Mouse (Mus musculus) cerebellum, adult (tissue): ENCODE results near the gene Neo1.

Experiments
- ATAC-seq: cut with Nextera tagmentation; 2 replicates; pipeline ENCODE4 v1.9.2; 2017; ENCODE audit warnings: mild to moderate bottlenecking, moderate library complexity, mixed read lengths; ENCODE audit not compliant: insufficient number of reproducible peaks, low FRiP score, low TSS enrichment

The Neo1 gene

DNA sequence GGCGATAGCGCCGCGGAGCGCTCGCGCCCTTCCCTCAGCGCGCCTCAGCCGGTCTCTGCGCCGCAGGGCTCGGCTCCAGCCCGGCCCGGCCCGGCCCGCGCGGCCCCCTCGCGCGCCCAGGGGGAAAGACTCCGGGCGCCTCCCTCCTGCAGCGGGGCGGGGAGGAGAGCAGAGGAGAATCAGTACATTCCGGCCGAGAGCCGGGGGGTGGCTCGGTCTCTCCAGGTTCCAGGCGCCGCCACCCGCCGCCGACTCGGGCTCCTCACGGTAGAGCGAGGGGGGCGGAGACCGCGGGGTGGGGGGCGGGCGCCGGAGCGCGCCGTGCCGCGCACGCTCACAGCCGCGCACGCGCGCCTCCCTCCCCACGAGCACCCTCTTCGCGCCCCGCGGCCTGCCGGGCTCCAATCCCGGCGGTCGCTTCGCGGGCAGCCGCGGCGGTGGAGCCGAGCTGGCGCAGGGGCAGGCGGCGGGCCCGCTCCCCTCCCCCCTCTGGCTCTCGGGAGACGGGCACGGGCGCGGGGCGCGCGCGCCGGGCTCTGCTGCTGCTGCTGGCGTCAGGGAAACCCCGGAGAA lies at the start of gene Neo1:
Gene Neo1, minus strand, starts transcription at position 283 of the 573 bp plus-strand sequence.
- peak; percentile 89 for ATAC-seq

DNA sequence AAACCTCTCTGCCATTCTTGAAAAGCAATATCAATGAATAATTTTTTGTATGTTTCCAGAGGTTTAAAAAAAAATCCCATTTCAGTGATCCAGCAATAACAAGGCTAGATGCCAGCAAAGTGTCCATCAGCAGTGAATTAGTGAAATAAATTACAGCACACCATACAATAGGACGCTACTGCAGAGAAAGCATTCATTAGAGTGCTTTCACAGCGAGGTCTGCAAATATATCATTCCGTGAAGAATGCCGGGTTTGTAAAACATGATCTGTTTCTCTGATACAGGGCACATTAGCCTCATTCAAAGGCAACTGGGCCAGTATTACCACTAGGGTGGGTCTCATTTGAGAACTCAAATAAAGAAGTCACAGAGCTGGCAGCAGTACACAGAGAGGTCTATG lies 39.4 kb upstream of the Neo1 start:
- ATAC-seq = no peak

DNA sequence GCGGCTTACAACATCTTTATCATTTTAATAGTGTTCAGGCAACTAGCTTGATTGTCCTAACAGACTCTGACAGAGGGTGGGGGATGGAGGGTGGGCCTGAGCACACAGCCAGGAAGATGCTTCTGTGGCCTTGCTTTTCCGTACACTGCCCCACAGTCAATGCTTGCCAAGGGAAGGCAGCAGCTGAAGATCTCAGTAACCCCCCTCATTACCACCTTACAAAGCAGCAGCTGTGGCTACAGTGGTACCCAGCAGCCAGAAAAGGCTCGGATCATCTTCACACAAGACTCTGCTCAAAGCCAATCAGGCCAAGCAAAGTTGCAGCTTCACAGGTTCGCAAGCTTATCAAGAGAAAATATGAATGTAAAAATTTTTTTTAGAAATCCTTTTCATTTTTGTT lies 37.6 kb upstream of the Neo1 start:
- ATAC-seq = no peak

DNA sequence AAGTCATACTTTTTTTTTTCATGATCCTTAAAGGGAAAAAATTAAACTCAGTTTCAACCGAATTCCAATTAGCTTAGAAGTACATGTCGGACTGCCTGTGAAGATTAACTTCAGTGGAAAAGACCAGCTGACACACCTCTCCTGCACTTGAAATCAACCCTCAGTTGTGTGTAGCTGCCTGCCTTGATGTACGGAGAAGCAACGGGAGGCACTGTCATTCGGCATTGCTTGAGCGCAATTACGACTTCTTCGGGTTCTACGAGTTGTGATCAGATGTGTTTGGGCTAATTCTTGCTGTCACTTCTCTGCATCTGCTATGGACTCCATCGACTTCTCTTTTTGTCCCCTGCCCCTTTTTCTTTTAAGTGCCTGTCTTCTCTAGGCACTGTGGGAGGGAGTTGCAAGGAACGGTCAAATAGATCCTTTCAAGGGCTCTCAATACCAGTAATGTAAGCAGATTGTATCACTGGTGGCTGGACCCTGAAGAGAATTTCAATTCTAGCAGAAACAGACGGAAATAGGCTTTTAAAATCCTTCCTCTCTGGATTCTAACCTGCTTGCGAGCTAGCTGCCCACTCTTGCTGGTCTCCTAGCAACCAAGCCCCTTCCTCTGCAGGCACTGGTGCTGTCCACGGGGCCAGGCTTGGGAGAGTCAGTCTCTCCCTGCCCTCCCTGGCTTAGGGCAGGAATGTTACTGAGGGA lies 36.0 kb upstream of the Neo1 start:
- ATAC-seq = no peak

DNA sequence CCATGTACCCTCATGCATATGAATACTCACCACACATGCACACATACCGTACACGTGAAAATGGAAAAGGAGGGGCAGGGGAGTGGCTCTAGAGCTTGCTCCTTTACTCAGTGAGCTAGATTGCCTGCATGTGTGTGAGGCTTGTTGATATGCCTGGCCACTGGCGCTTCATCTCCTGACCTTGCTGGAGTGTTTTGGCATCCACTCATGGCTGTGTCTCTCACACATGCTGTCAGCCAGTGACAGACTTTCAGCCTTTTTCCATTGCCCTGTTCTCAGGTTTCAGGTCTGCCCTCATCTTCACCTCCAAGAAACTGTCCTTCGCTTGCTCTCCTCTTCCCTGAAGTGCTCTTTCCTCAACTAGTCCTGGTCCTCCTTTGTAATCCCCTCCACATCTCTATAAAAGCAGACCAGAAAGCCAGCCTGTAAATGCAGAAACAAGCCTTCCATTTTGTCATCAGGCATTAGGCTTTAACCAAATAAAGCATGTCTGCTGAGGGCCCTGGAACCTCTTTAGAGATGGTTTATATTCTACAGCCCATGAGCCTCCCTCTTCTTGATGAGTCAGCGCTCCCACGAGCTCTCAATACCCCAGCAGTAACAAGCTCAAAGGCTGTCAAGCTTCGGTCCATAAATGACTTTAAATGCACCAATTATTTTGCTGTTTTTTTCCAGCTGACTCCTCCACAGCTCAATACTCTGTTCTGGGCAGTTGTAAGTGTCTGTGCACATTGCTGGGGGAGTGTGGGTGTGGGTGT lies 35.2 kb upstream of the Neo1 start:
- ATAC-seq = no peak

DNA sequence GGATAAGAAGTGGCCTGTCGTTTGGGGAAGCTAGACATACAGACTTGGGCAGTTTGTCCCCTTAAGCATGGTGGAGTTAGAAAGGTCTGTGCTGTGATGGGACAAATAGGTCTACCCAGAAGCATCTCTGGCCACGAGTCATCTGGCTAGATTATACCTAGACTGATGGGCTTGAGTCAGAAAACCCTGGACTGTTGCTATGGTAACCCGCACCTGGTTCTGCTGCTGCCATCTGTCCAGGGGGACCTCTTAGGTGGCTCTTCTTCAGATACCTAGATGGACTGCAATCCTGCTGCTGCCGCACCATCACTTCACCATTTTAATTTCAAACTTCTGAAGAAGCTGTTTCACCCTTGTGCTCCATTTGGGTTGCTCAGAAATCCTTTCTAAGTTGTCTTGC lies 34.0 kb upstream of the Neo1 start:
- ATAC-seq = no peak

DNA sequence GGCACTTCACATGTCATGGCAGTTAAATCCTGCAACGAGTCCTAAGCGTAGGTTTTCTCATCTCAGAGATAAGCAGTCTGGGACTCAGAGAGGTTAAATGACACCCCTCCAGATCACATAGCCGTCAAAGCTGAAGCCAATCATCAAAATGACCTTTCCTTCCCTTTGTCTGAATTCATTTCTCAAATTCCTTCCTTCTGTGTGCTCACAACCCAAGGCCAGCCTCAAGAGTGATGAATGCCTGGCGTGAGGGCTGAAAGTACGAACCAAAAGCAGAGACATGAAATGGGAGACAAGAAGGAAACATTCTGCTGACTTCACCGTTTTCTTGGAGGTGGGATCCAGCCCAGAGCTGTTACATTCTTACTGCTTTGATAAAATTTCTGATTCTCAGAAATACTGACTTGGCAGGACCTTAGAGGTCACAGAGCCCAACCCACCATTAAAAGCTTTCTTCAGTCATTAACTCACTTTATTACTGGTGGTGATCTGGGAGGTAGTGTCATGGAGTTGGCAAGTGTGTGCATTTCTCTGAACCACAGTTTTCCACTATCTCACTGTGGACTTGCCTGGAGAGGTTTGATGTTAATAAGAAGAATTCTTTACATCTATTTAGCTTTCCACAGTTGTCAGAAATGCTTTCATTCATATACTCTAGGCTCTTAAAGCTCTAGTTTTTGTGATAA lies 29.5 kb upstream of the Neo1 start:
- ATAC-seq = no peak

DNA sequence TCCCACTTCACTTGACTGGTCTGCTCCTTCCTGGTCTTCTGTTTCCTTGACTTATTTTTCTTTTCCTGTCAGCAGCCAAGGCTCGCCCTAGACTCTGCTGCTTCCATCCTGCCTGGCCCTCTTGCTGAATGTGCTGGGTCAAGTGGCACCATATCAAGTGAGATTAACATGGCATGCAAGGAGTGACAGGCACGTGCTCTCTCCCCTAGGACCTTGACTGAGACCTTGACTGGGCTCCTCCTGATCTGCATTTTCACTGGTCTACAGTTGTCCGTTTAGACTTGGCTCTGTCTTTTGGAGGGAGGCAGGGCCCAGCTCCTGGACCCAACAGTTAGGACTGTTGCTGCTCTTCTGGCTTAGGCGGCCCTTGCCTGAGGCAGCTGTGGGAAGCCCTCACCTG lies 26.2 kb upstream of the Neo1 start:
- no peak for ATAC-seq

DNA sequence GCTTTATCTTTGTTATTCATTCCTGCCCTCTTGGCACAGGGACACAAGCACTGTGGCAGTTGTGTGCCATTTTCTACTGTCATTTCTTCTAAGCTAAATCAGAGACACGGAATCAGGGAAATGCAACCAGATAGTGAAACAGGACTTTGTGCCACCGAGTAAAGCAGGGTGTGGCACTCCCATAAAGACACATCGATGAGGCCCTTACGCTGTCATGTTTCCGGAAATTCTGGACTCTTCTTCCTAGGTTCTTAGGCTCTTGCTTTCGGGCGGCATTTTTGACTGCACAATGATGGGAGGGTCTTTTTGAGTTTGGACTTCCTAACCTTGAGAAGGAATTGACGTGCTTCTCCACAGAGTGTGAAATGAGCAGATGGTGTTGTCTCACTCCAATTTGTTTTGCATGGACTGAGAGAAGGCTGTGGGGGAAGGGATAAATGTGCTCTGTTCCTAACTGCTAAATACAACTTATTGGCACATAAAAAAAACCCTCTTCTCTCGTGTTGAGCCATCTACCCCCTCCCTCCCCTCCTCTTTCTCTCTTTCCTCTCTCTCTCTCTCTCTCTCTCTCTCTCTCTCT lies 23.9 kb upstream of the Neo1 start:
- no peak for ATAC-seq

DNA sequence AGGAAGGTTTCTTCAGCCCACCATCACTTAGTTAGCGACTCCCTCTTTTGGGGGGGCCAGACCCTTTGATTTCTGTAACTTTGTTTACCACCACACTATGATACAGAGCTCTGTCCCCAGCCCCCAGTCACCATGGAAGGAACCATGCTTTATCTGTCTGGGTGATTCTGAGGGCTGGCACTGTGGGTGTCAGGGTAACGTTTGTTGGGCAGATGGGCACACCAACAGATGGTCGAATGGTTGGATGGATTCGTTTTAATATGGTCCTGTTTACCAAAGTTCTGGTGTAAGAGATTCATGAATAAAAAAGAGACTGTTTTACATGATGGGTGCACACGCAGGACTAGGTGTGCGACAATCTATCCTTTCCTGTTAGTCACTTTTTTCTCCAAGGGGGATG lies 22.9 kb upstream of the Neo1 start:
- ATAC-seq = no peak

DNA sequence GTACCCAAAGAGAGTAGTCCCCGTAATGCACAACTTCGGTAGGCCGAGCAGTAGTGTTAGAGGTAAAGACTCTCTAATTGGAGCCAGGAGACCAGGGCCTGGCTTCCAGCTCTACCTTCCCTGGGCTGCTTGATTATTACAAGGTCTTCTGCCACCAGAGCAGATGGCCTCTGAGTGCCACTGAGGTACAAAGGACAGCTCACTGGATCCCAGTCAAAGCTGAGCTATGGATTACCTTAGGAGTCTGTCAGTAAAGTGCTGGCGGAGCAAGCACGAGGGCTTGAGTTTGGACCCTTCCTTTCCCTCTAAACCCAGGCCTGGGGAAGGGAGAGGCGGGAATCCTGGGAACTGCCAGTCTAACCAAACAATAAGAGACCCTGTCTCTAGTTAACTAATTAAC lies 21.8 kb upstream of the Neo1 start:
- no peak for ATAC-seq

DNA sequence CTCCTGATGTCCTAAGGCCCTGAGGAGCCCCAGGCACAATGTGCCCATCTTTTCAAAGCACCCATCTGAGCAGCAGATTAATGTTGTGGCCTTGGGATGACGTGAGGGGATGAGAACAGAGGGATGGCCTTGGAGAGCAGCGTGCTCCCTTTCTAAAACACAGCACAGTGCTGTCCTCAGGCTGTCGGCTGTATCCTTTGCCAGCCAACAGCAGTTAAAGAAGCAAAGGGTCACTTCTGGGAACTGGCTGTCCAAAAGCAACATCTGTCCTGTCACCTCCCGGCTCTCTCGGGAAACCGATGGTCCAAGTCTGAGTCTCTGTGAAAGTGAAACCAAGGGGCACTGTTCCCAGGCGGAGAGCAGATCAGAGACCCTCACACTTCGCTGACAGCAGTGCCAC lies 20.0 kb upstream of the Neo1 start:
- no peak for ATAC-seq

DNA sequence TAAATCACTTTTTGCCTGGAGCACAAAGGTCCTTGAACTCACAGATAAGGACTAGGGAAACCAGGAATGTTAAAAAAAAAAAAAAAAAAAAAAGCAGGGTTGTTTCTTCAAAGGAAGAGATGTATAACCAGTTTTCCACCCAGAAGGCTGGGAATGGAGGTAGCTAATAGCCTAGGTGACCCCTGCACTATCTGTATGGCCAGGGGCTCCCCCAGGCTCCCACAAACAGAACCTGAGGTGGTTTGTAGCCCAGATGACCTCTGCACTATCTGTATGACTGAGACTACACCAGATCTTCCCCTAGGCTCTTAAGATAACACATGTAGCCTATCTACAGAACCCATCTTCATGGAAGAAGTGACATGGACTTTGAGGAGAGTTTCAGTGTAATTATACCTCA lies 5.6 kb upstream of the Neo1 start:
- no peak for ATAC-seq

DNA sequence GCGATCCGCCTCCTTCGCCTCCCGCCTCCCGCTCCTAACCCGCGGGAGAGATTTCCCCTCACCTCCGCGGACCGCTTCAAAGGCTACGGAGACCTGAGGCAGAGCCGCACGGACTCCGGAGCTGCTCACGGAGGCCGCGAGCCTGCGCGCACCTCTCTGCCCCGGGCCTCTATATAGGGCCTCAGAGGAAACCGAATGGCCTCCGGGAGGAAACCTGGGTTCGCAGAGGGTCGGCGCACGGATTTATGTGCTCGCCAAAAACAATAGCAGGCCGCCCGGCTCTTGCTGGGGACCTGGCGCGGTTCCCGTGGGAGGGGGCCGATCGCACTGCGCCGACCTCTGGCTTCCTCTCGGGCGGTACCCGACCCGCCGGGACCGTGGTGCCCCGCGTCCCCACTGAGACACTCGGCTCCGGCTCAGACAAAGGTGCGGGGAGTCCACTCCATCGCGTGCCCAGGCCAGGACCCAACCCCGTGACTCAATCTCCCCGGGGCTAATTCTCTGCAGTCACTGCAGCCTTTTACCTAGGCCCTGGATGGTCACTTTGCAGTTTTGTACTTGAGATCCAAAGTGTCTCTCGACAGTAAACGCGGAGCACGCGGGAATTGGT lies 596 bp upstream of the Neo1 start:
- peak; percentile 56 for ATAC-seq

DNA sequence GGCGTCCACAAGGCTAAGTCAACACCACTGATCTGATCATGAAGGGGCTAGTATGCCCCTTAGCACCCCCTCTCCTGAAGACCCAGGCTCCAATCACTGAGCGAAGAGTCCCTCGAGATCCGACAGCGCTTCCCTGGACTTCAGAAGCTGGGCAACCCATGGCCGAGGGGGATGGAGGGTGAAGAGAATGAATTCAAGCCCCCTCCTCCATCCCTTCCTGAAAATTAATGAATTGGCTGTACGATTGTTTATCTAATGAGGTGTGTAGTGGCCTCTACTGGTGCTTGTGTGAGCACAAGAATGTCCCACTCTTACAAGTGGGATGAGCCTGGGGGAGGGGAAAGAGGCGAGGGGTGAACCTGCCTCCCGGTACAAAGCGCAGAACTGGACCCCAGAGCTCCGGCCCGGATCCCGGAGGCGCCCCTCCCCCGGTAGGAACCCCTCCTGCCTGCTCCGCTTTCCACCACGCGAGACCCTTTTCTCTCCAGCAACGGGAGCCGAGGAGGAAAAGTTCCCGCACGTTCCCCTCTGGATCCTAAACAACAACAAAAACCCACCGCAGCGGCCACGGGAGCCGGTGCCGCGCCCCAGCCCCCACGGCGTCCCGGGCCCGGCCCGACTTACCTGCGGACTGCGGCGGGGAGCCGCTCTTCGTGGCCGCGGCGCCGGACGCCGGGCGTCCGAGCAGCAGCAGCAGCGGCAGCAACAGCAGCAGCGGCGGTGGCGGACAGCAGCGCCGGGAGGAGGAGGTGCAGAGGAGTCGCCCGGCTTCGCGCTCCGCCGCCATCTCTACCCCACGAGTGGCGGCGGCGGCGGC lies 691 bp downstream of the Neo1 start:
- peak; percentile 27 for ATAC-seq

DNA sequence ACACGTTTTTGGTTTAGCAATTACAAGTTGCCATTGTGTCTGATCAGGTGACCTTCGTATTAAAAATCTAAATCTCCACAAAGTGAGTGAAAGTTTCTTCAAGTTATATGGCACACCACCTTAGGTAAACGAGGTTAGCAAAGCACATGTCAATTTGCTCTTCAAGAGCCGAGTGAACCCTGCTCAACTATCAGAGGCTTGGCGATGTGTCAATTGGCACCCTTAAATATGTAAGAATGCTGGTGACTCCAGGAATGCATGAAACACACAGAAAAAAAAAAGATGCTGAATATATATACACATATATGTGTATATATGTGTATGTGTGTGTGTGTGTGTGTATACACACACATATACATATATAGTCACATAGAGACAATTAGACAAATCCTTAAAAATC lies 1.4 kb downstream of the Neo1 start:
- ATAC-seq = no peak

DNA sequence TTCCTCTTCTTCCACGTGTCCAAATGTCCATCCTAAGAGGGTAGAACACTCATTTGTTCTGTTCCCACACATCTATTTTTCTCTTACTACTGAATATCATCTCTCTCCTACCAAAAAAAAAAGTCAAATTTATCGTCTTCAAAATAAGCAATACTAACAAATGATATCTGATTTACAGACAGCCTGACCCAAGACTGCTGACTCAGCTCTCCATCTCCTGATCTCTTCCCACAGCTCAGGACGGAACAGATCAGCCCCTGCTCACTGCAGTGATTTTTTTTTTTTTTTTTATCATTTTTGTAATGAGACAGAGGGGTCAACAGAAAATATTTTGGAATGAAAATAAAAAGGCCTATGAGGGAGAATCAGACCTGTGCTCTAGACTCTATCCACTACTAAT lies 2.7 kb downstream of the Neo1 start:
- ATAC-seq = no peak

DNA sequence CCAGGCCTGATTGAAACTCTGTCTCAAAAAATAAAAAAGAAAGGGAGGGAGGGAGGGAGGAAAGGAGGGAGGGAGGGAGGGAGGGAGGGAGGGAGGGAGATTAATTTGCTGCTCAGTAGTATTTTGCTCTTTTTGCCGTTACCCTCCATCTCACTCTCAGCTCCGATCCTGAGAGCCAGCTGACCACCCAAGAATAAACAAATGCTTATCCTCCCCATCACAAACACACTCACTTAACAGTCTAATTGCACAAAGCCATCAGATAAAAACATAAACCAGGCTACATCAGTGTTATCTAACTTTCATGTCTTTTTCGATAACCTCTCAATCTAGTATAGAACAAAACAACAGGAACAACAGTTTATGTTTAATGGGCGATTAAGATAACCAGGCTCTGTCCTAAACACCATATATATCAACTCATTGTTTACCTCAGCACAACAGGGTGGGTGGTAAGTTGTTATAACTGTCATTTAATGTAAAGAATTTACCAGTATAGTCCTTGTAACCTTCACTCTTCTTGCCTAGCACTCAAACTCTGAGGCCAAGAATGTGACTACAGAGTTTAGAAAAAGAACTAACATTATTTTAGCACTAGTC lies 11.9 kb downstream of the Neo1 start:
- no peak for ATAC-seq

DNA sequence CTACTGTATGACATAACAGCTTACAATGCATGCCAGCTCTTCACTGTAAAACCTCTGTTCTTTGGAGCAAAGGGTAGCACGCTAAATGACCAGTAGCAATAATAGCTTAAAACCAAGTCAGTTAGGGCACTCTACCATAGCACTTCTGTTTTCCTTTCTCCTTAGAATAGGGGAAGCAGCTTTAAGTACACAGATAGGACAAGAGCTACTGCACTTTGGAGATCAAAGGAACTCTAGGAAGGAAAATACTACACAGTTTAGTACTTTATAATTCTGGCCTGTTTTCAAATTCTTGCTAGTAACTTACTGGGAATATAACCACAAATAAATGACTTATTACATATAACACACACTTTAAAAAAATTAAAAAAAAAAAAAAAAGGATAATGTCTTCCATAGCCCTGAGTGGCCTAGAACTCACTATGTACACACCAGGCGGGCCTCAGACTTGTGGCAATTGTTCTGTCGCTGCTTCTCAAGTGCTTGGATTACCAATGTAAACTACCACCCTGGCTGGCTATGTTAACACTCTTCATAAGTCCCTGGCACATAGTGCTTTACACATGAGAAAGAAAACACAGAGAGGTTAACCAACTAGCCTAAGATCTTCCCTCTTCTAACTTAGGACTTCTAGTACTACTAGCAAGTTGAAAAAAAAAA lies 20.1 kb downstream of the Neo1 start:
- no peak for ATAC-seq
